Mouse (Mus musculus) forebrain, embryonic 14.5 days (tissue): ENCODE results near the gene Rnf39. TPM values are rescaled to one million over a fixed set of nuclear protein-coding genes. Genes with fewer than 3 reads are reported as not detected.

ENCODE experiments used
- ATAC-seq: fragments of 200-750 bp; cut with Nextera tagmentation; 2 replicates; pipeline ENCODE4 v1.8.0; 2017; ENCODE audit warnings: mild to moderate bottlenecking, moderate library complexity
- DNase-seq: peaks from one replicate; pipeline ENCODE4 v3.0.0-alpha.2; 2015; ENCODE audit warnings: low spot score
- H3K27ac ChIP-seq: fragments of 300-500 bp; sonication (generic); 2 replicates; pipeline ENCODE4 v1.5.1; 2014; ENCODE audit warnings: low read depth, mild to moderate bottlenecking, control low read depth, low read length, moderate library complexity
- H3K27me3 ChIP-seq: fragments of 300-500 bp; sonication (generic); replicated peaks from 2 replicates; pipeline ENCODE4 v1.6.1; 2014; ENCODE audit warnings: low read length, control low read depth, mixed read lengths; ENCODE audit not compliant: control insufficient read depth, insufficient read depth
- H3K36me3 ChIP-seq: fragments of 300-500 bp; sonication (generic); 2 replicates; pipeline ENCODE4 v1.6.1; 2014; ENCODE audit warnings: low read length, control low read depth; ENCODE audit not compliant: control insufficient read depth, insufficient read depth
- H3K4me1 ChIP-seq: fragments of 300-500 bp; sonication (generic); 2 replicates; pipeline ENCODE4 v1.6.1; 2014; ENCODE audit warnings: antibody characterized with exemption, low read length, control low read depth; ENCODE audit not compliant: control insufficient read depth, insufficient read depth
- H3K4me2 ChIP-seq: fragments of 300-500 bp; sonication (generic); 2 replicates; pipeline ENCODE4 v1.6.1; 2014; ENCODE audit warnings: mild to moderate bottlenecking, control low read depth, low read length
- H3K4me3 ChIP-seq: fragments of 300-500 bp; sonication (generic); 2 replicates; pipeline ENCODE4 v1.5.1; 2014; ENCODE audit warnings: low read depth, low read length, control low read depth
- H3K9ac ChIP-seq: fragments of 300-500 bp; sonication (generic); 2 replicates; pipeline ENCODE4 v1.6.1; 2014; ENCODE audit warnings: mild to moderate bottlenecking, low read length, control low read depth, moderate library complexity
- H3K9me3 ChIP-seq: fragments of 300-500 bp; sonication (generic); replicated peaks from 2 replicates; pipeline ENCODE4 v1.6.1; 2016; ENCODE audit warnings: low read length, control low read depth, mixed read lengths; ENCODE audit not compliant: control insufficient read depth
- WGBS: fragments of 180-500 bp; shearing (Covaris S2); extraction: QIAGEN DNeasy Blood & Tissue Kit; methylation state at CpG from one replicate; pipeline ENCODE4 v1.1.7; 2014; 5-methylcytosine and 5-hydroxymethylcytosine counted together
- polyA plus RNA-seq: library from polyadenylated mRNA; unstranded; fragments of >200 nt; fragmentation: Nextera tagmentation; extraction: Ambion mirVana; gene quantifications from 2 replicates; pipeline ENCODE4 v1.2.1, GENCODE M21; 2014

Gene Rnf39
- polyA plus RNA-seq, 1 experiment from 2014 or later: 0.24 TPM

DNA sequence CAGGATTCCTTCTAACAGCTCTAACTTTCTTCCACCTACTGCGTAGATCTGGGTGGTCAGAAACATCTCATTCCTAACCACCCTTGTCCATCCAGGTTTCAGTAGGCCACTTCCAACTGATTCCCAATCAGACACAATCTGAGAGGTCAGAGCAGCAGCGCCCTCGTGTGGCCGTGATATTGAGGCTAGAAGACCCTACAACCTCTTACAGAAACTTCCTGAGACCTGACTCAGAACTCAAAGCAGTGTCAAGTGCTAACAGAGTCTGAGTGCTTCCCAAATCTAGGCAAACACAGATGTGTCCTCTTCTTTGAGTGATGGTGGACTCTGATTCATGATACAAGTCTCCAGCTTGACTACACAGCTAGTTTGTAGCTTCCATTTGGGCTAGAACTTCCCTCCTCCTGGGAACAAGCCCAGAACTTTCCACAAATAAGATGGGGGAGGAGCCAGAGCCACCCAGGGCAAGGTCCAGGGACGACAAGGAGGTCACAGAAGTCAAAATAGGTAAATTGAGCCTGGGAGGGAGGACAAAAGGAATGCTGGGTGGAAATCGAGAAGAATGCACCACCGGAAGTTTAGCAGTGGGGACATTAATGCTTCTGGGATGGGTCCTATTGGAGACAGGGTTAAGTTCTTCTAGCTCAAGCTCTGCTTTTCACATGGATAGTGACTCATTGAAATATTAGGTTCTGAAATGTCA, 54.5 kb downstream of the Rnf39 start:
- WGBS: 32% methylated on average over 7 of the region's 7 CpGs
- no peaks in the 10 kb centered on the region for H3K9me3 ChIP-seq
- no peak overlapping the region for H3K4me3 ChIP-seq
- no peak overlapping the region for H3K27ac ChIP-seq
- H3K4me1 ChIP-seq: no peaks in the 10 kb centered on the region
- peak; percentile 82 for DNase-seq
- 0 out of 2 replicates have a peak, but pooled peaks have one; percentile 37 for ATAC-seq
- no peak overlapping the region for H3K9ac ChIP-seq
- H3K4me2 ChIP-seq: no peak overlapping the region
- H3K36me3 ChIP-seq: no peaks in the 10 kb centered on the region
- no peaks in the 10 kb centered on the region for H3K27me3 ChIP-seq

Other genes starting within 250 kb of the Rnf39 start
- not detected in 2 replicates for gene H2-M10.5, start 170.0 kb upstream of the Rnf39 start, polyA plus RNA-seq
- gene H2-M10.6, start 130.7 kb upstream of the Rnf39 start, polyA plus RNA-seq: not detected in 2 replicates
- 21.7 and 23.3 TPM in 2 replicates for gene Trim26, start 105.8 kb upstream of the Rnf39 start, polyA plus RNA-seq
- gene Trim15, start 75.7 kb upstream of the Rnf39 start, polyA plus RNA-seq: 0.48 and 0.49 TPM in 2 replicates
- 1.1 and 2.1 TPM in 2 replicates for gene Trim10, start 73.3 kb upstream of the Rnf39 start, polyA plus RNA-seq
- not detected in 2 replicates for gene Trim40, start 52.8 kb upstream of the Rnf39 start, polyA plus RNA-seq
- not detected in 2 replicates for gene Trim31, start 44.8 kb upstream of the Rnf39 start, polyA plus RNA-seq
- 188 and 228 TPM in 2 replicates for gene Ppp1r11, start 8.8 kb downstream of the Rnf39 start, polyA plus RNA-seq
- gene Znrd1, start 15.6 kb downstream of the Rnf39 start, polyA plus RNA-seq: 78.3 and 87.9 TPM in 2 replicates
- gene Znrd1as, start 15.7 kb downstream of the Rnf39 start, polyA plus RNA-seq: 5.5 and 6.3 TPM in 2 replicates
- gene 2410137M14Rik, start 38.3 kb downstream of the Rnf39 start, polyA plus RNA-seq: 0.35 TPM in 1 of 2 replicates, not detected in the other
- gene H2-M5, start 46.6 kb downstream of the Rnf39 start, polyA plus RNA-seq: 0.77 and 1.0 TPM in 2 replicates
- gene Zfp57, start 58.2 kb downstream of the Rnf39 start, polyA plus RNA-seq: 199 and 268 TPM in 2 replicates
- gene Mog, start 80.5 kb downstream of the Rnf39 start, polyA plus RNA-seq: 0.98 and 1.4 TPM in 2 replicates
- gene Gabbr1, start 103.0 kb downstream of the Rnf39 start, polyA plus RNA-seq: 53.4 and 60.5 TPM in 2 replicates
- not detected in 2 replicates for gene Olfr90, start 145.6 kb downstream of the Rnf39 start, polyA plus RNA-seq
- not detected in 2 replicates for gene Olfr91, start 155.4 kb downstream of the Rnf39 start, polyA plus RNA-seq
- gene Olfr92, start 177.2 kb downstream of the Rnf39 start, polyA plus RNA-seq: not detected in 2 replicates
- gene Olfr93, start 218.6 kb downstream of the Rnf39 start, polyA plus RNA-seq: not detected in 2 replicates